23 mouse cellular contexts compared by ENCODE assay signal in the genomic region with DNA sequence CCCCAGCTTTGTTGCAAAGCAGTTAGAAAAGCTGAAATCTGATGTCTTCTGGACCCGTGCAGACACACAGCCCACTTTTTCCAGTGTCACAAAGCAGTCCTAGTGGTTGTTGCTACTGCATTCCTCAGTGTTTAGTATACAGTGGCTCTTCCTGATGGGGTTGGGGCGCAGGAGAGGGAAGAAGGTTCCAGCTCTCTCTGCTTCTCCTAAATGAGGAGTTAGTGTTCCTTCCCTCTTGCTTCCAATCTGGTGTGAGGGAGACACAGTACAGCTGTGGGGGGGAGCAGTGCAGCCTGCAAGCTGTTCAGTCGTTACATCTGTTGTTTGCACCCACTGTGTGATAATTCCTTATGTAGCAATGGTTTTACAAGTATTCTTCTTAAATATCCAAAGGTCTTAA.
DNase-seq lines count a peak whose midpoint lies in the region; ATAC-seq and TF ChIP-seq lines count a peak whose summit lies in the region.
"Had no signal": no experiment of that assay in that cellular context is flagged by ENCODE, and none has a peak within 500 bp of the region (broad histone marks: within the 10 kb centered on the region; RNA-seq: fewer than 3 reads in every experiment).

No protein-coding gene starts in this region.

- peak; percentile 90; the same call in 1 of the 2 replicates for ATAC-seq in lung, embryonic 14.5 days (ENCODE audit: insufficient read depth)
- ATAC-seq: forebrain, embryonic 16.5 days; liver, embryonic 12.5 days had no signal

- TF ChIP-seq CTCF in heart, adult 2 months (IDR thresholded peaks at IDR 0.05), result no peak
- TF ChIP-seq CTCF in layer of hippocampus, adult 2 months (conservative IDR thresholded peaks at IDR 0.05), result no peak
- TF ChIP-seq CTCF in lung, embryonic 14.5 days (IDR thresholded peaks at IDR 0.05; ENCODE audit: low read depth), result no peak

- H3K27me3 ChIP-seq in heart, adult 2 months (ENCODE audit: control insufficient read depth, insufficient read depth, low read length), result no peaks in the 10 kb centered on the region
- H3K27me3 ChIP-seq in lung, embryonic 14.5 days (ENCODE audit: insufficient read depth, low read length), result no peaks in the 10 kb centered on the region
- H3K27me3 ChIP-seq: limb, embryonic 13.5 days; liver, embryonic 12.5 days; neural tube, embryonic 15.5 days; stomach, embryonic 15.5 days had no signal

- no peaks in the 10 kb centered on the region; the same call in 1 of the 2 replicates for H3K79me2 ChIP-seq in heart, adult 2 months (replicated peaks; ENCODE audit: control insufficient read depth, insufficient read depth, low read length)

- no peak for TF ChIP-seq POLR2A in heart, adult 2 months (IDR thresholded peaks at IDR 0.05; ENCODE audit: insufficient read depth, low read depth, low read length)

- peaks cover 4% of the 10 kb centered on the region for H3K4me1 ChIP-seq in heart, adult 2 months (ENCODE audit: control insufficient read depth, insufficient read depth, low read length)
- H3K4me1 ChIP-seq in lung, embryonic 14.5 days (ENCODE audit: insufficient read depth), result no peaks in the 10 kb centered on the region; the same call in 1 of the 2 replicates
- H3K4me1 ChIP-seq: liver, embryonic 12.5 days; stomach, embryonic 15.5 days had no signal

- no peak overlapping the region for H3K4me3 ChIP-seq in heart, adult 2 months
- no peak overlapping the region for H3K4me3 ChIP-seq in layer of hippocampus, adult 2 months
- H3K4me3 ChIP-seq in lung, embryonic 14.5 days (ENCODE audit: low read depth, low read length), result no peak overlapping the region
- H3K4me3 ChIP-seq: limb, embryonic 13.5 days; liver, embryonic 12.5 days; neural tube, embryonic 15.5 days; stomach, embryonic 15.5 days had no signal

- no peaks in the 10 kb centered on the region for H3K9me3 ChIP-seq in lung, embryonic 14.5 days (ENCODE audit: low read depth, low read length)
- H3K9me3 ChIP-seq: limb, embryonic 13.5 days; liver, embryonic 12.5 days; neural tube, embryonic 15.5 days; stomach, embryonic 15.5 days had no signal

- H3K36me3 ChIP-seq in heart, adult 2 months (ENCODE audit: control insufficient read depth, insufficient read depth, low read length), result peaks cover 4% of the 10 kb centered on the region
- H3K36me3 ChIP-seq in lung, embryonic 14.5 days (ENCODE audit: insufficient read depth), result no peaks in the 10 kb centered on the region
- H3K36me3 ChIP-seq: limb, embryonic 13.5 days; liver, embryonic 12.5 days; neural tube, embryonic 15.5 days; stomach, embryonic 15.5 days had no signal

- intact Hi-C loops in heart, adult 2 months (cut with DNase I), result no loop called here

- no peak overlapping the region for H3K4me2 ChIP-seq in lung, embryonic 14.5 days
- H3K4me2 ChIP-seq: heart, embryonic 11.5 days; limb, embryonic 13.5 days; liver, embryonic 12.5 days; neural tube, embryonic 15.5 days; stomach, embryonic 15.5 days had no signal

- no peak overlapping the region for H3K27ac ChIP-seq in heart, adult 2 months
- H3K27ac ChIP-seq in layer of hippocampus, adult 2 months, result peak overlapping the region; percentile 56
- no peak overlapping the region for H3K27ac ChIP-seq in lung, embryonic 14.5 days (ENCODE audit: low read depth)
- H3K27ac ChIP-seq: limb, embryonic 13.5 days; liver, embryonic 12.5 days; macrophage; neural tube, embryonic 15.5 days; stomach, embryonic 15.5 days had no signal

- H3K9ac ChIP-seq in heart, adult 2 months (ENCODE audit: low read depth, low read length), result no peak overlapping the region
- no peak overlapping the region for H3K9ac ChIP-seq in lung, embryonic 14.5 days
- H3K9ac ChIP-seq: limb, embryonic 13.5 days; liver, embryonic 12.5 days; neural tube, embryonic 15.5 days; stomach, embryonic 15.5 days had no signal

- WGBS in heart, adult 2 months, result 79% methylated on average over 3 of the region's 3 CpGs
- 42% methylated on average over 3 of the region's 3 CpGs for WGBS in lung, embryonic 14.5 days

- TF ChIP-seq EP300 in heart, adult 2 months (IDR thresholded peaks at IDR 0.05; ENCODE audit: insufficient read depth, low read depth, low read length), result no peak

- peak; percentile 74 for DNase-seq in heart, adult 11 months
- no peak for DNase-seq in heart, adult 2 months
- no peak for DNase-seq in layer of hippocampus, adult 2 months (ENCODE audit: low spot score in 2 of 2)
- DNase-seq in layer of hippocampus, adult 9-10 months (ENCODE audit: low spot score), result no peak
- peak; percentile 54 for DNase-seq in lung, embryonic 14.5 days
- peak; percentile 23 for DNase-seq in lung, postnatal 25 days (ENCODE audit: low spot score)
- no peak for DNase-seq in cerebellum, adult 18-20 months
- DNase-seq in spleen, postnatal 36 days (ENCODE audit: low spot score in 2 of 2), result no peak
- DNase-seq: adrenal gland, postnatal 25 days; cerebellum, adult 9-10 months; heart, postnatal 10 days; kidney, adult 8-10 months; kidney, postnatal 25 days; right cerebral cortex, adult 18-20 months; right cerebral cortex, postnatal 4 days; thymus, postnatal 36 days had no signal

Comparison
In these comparisons a context has a peak if more than half of its experiments do, and no peak if none do; other contexts are left out.
1. DNase-seq: peak in heart, adult 11 months (single experiment), lung, embryonic 14.5 days (single experiment) and lung, postnatal 25 days (single experiment); none in heart, adult 2 months (0 of 2), layer of hippocampus, adult 2 months (0 of 2), layer of hippocampus, adult 9-10 months (single experiment), cerebellum, adult 18-20 months (0 of 2) and spleen, postnatal 36 days (0 of 2).